Mouse (Mus musculus) retina, adult 2 months (tissue): ENCODE results near the gene Aif1.
"Not testable (repeated sequence)": the region's sequence is repeated elsewhere in the genome, so short reads cannot be mapped to it uniquely, and the experiment has no call there.

Experiments
- DNase-seq: peaks from one replicate; pipeline ENCODE4 v3.0.0-alpha.2; 2012; ENCODE audit warnings: low read depth, low spot score

Aif1 gene

DNA sequence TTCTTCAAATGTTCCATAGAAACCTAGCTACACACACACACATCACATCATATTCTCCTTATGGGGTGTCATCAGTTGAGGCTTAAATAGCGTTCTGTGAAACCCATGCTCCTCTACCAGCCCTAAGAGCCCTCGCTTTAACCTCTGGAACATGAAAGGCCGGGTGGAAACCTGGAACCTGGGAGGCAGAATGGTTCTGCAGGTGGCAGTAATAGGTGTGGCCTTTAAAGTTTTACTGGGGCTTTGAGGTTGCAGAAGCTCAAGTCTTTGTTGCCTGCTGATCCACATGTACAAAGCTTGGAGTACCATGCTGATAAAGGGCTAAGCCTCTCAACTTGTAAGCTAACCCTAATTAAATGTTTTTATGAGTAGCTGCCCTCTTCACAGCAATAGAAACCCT, 28.5 kb downstream of the Aif1 start:
- DNase-seq = no peak

GRCm38 (mm10) chr17:35146139-35146538, 29.7 kb downstream of the Aif1 start:
- DNase-seq = no peak

GRCm38 (mm10) chr17:35141971-35142370, 33.9 kb downstream of the Aif1 start:
- no peak for DNase-seq

GRCm38 (mm10) chr17:35140490-35140996, 35.3 kb downstream of the Aif1 start:
- no peak for DNase-seq

GRCm38 (mm10) chr17:35139269-35139668, 36.6 kb downstream of the Aif1 start:
- DNase-seq = no peak

DNA sequence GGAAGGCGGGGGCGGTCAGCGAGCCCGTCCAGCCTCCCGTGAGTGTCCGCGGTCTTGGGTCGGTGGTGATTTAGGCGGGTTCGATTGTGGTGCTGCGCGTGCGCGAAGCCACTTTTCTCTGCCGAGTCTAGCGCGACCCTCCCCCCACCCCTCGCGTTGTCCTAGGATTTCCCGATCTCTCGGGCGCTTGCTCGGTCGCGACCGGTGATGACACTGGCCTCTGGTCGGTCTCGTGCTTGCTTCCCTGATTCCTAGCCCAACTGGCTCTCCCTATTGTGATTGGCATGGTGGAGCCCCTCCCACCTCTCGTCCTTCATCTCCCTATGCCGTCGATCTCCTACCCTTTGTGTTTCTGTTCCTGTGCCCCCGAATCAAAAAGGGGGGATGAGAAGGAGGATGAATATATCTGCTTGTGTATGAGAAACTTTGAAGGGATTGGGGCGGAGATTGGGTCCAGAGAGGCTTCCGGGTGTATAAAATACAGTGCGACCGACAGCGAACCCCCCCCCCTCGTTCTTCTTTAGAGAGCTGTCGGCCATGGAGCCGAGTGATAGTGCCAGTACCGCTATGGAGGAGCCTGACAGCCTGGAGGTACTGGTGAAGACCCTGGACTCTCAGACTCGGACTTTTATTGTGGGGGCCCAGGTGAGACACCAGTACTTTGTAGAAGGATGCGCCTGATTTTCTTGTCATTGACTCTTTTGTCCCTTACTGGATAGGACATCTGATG, 40.1 kb downstream of the Aif1 start:
- no peak for DNase-seq

DNA sequence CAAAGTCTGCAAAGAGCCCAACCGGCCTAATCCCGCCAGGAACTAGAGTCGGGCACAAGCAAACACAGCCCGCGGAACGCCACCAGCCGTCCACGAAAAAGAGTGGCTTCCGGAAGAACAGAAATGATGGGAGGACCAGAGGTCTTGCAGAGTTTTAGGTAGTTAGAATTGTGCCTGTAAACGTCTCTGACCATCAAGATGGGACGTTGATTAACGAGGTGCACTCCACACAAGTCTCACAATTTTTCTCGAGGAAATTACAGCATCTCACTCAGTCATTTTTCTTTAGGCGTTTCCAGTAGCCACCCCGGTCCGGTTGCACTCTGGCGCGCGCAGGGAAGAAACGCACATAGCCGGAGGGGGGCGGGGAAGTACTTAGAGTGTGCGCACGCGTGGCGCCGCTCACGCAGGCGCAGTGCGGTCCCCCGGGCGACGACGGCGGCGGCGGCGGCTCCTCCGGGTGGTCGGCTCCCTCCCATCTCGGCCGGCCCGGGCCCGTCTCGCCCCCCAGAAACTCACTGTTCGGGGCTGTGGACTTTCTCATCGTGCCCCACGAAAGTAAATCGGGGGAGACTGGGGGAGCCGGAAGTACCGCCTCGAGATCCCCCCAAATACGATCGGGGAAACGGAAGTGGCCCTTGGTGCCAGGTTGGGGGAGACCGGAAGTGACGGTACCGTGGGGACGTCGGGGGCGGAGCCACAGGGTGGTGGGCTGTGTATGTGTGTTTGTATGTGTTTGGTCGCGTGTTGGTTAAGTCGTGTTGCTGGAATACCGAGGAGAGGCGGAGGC, 40.9 kb downstream of the Aif1 start, which contains the start of gene Bag6:
Gene Bag6 (plus strand): TSS at position 378 of the 790 bp plus-strand sequence.
- peak; percentile 94 for DNase-seq

DNA sequence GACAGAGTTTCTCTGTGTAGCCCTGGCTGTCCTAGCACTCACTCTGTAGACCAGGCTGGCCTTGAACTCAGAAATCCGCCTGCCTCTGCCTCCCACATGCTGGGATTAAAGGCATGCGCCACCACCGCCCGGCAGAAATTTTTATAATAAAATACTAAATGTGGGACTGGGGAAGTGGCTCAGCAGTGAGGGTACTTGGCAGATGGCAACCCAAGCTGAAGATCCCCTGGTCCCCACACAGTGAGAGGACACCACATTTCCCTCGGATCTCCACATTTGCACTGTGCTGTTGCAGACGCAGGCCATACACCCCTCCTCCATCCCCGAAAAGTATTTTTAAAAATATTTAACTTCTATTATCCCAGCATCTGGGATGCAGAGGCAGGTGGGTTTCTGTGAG, 42.4 kb downstream of the Aif1 start:
- DNase-seq = no peak

DNA sequence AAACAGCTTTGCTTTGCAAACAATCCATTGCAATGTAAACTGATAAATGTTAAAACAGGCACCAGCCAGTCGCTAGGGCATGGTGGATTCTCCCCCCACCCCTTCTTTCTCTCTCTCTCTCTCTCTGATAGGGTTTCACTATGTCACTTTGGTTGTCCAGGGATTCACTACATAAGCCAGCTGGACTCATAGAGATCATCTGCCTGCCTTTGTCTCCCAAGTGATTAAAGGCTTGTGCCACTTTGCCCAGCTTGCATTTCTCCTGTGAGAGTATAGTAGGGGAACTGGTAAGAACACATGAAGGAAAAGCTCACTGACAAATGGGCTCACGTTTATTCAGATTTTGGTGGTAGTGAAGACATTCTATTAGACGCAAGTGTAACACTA, 43.7 kb downstream of the Aif1 start:
- no peak for DNase-seq

DNA sequence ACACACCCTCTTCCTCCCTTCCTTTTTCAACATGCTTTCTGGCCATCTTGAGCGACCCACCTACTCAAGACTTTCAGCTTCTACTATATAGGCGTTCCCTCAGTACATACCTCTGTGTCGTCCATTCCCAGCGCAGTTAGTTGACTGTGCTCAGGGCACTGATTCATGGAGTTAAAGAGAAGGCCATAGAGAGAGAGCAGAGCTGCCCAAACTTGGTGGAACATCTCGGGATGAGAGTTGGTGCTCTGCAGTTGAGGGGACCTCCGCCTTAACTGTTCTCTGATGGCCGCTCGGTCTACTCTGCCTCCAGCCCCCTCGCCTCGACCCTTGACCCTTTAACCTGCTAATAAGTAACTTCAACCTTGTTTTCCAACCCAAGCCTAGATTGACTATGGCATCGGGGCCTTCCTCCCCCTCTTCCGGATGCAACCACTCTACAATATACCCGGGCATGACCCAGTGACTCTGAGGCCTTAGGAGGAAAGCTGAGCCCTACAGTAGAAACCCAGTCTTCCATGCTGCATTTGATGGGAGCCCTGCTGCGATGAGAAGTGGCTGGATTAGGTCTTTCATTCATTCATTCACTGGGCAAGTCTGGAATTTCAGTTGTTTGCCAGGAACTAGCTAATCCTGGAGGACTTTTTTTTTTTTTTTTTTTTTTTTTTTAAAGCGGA, 44.2 kb downstream of the Aif1 start, which contains the start of gene Apom:
Gene Apom (minus strand): TSS at position 551 of the 674 bp plus-strand sequence.
- DNase-seq = no peak

- no peak for DNase-seq
These were observed 44.8 kb downstream of the Aif1 start for GRCm38 (mm10) chr17:35131038-35131437.

- no peak for DNase-seq
These were observed 46.9 kb downstream of the Aif1 start for GRCm38 (mm10) chr17:35128996-35129395.

- no peak for DNase-seq
These were observed 48.9 kb downstream of the Aif1 start for GRCm38 (mm10) chr17:35127017-35127416.

GRCm38 (mm10) chr17:35126206-35126611, 49.7 kb downstream of the Aif1 start, which contains the start of gene D17H6S53E:
D17H6S53E (plus strand) TSS chr17:35126373.
- peak; percentile 26 for DNase-seq

DNA sequence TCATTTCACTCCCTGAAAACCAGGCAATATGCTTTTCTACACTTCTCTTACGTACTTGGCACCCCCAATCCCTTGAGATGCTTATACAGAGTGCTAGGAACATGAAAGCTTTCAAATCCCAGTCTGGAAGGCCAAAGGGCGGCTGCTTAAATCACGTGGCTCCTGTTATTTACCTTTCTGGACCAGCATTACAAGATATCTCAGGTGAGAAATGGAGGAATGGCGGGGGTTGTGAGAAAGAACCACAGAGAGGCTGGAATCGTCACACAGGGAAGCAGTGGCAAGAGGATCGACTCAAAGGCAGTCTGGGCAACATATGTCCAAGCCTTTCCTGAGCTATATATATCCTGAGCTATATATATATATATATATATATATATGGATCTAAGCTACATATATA, 50.3 kb downstream of the Aif1 start:
- no peak for DNase-seq

GRCm38 (mm10) chr17:35125081-35125480, 50.8 kb downstream of the Aif1 start:
- DNase-seq = no peak

DNA sequence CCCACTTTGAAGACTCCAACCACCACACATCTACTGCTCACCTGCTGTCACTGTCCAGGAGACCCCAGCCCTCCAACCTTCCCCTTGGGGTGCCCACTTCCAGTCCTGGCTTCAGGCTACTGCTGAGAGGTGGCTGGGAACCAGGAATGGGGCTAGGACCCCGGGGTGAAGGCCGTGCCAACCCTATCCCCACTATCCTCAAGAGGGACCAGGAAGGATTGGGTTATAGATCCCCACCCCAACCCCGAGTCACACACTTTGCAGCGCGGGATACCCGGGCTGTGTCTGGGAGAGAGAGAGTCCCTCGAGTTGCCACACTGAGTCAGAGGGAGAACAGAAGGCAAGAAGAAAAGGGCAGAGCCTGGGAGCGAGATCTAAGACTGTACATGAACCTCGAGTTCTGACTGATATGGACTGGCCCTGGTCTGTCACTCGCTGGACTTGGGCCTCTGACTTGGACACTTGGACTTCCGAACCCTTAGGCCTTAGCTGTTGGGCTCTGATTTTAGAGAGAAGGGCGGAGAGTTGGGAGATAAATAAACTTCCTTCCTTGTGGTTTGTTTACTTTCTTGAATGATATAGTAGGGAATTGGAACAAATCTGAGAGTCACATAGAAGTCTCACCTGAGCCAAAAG, 51.5 kb downstream of the Aif1 start:
- DNase-seq = not testable (repeated sequence)

DNA sequence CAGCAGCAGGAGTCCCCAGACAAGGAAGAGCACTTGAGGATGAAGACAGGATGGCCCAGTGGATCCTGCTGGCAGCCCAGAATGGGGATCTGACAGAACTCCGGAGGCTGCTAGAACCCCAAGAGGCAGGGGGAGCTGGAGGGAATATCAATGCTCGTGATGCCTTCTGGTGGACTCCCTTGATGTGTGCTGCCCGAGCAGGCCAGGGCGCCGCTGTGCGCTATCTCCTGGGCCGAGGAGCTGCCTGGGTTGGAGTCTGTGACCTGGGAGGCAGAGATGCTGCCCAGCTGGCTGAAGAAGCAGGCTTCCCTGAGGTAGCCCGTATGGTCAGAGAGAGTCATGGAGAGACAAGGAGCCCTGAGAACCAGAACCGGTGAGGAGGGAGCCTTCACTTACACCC, 52.6 kb downstream of the Aif1 start:
- not testable (repeated sequence) for DNase-seq

GRCm38 (mm10) chr17:35121871-35122303, 54.0 kb downstream of the Aif1 start, which contains the start of gene Csnk2b:
Csnk2b (minus strand) TSS chr17:35122053.
- peak; percentile 33 for DNase-seq

DNA sequence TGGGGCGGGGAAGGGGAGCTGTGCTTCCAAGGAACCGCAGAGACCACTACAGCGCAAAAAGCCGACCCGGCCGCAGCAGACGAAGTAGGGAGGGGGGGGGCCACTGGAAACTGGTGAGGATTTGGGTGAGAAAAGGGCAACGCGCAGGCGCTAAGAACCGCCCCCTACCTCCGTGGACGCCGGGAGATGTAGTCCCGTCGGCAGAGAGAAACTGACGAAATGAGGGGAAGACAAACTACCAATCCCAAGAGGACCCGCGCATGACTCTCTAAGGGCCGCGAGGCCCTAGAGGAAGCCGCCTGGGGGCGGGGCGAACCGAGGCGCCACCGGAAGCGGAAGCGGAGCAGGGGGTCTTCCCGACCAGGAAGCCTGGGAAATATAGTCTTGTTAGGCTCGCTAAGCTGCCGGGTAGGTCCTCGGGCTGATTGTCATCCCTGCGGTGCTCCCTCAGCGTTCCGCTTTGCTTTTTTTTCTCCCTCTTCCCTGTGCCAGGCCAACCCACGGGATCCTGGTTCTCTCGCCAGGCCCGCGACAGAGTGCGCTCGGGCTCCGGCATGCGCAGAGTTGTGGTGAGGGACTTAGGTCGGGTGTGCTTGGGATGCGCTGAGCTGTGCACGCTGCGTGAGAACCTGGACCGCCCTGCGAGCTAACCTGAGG, 54.6 kb downstream of the Aif1 start, which contains the start of gene Gpank1:
Gene Gpank1 (plus strand): TSS at position 313 of the 657 bp plus-strand sequence.
- peak; percentile 95 for DNase-seq
